Mouse (Mus musculus): ENCODE measurements at regions not wholly inside any gene's neighbourhood (a gene's known extent, or its start where the extent isn't known, plus 50 kb on each side); places are given as distances from the start of the nearest gene placed in this dataset.
A peak's percentile ranks its signal among the peaks of the same experiment; 100 is the strongest.
"Not testable (repeated sequence)": the region's sequence is repeated elsewhere in the genome, so short reads cannot be mapped to it uniquely, and the experiment has no call there.

DNA sequence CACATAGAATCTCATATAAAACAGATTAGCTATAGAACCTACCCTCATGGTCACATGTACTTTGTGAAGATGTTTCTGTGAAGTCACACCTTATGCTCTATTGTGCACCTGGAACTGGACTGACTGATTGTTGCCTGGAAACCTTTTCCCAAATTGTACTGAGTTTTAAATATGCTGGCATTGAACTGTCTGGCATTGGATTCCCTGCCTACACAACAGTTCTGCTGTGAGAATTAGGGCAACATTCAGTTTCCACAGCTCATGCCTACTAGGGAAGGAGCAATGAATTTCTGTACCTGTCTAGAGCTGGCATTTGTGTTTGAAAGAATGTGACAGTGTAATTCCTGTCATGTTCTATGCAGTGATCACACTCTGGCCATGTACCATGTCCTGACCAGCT, 60.4 kb upstream of the Poc5 start:
- DNase-seq (ENCODE audit: low read depth), result no peak

DNA sequence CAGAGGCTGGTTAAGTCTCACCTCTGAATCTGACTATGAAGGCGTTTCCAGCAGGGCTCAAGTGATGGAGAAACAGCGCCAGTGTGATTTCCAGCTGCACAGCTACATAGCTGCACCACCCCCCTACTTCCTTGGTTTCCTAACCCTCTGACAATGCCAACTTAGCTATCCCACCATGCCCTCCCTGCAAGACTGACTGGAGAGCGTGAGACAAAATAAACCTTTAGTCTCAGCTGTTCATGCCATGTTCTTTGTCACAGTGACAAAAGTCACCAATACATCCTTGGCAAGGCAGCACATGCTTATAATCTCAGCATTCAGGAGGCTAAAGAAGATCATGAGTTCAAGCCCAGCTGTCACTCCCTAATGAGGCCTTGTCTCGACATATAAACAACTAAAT, 63.5 kb upstream of the Poc5 start:
- no peak for DNase-seq (ENCODE audit: low read depth)

DNA sequence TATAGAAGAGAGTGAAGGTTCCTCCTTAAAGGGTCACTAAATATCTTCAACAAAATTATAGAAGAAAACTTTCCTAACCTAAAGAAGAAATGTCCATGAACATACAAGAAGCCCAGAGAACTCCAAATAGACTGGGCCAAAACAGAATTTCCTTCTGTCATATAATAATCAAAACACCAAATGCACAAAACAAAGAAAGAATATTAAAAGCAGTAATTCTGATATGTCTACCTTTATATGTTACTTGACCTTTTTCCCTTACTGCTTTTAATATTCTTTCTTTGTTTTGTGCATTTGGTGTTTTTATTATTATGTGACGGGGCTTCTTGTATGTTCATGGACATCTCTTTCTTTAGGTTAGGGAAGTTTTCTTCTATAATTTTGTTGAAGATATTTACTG, 70.9 kb upstream of the Poc5 start:
- DNase-seq (ENCODE audit: low read depth), result not testable (repeated sequence)

DNA sequence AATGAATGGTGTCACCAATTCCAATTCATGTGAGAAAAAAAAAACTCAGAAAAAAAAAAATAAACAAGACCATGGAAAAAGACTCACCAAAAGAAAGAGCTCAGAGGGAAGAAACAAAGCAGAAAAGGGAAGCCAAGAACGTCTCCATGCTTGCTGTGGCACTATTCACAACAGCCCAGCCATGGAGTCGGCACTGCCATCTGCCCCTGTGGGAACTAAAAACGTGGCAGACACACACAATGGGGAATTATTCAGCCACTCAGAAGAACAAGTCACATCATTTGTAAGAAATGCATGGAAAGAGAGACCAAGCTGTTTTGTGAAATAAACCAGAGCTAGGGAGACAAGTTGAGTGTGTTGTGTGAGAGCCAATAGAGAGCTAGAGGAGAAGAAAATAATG, 74.9 kb upstream of the Poc5 start:
- no peak for DNase-seq (ENCODE audit: low read depth)

DNA sequence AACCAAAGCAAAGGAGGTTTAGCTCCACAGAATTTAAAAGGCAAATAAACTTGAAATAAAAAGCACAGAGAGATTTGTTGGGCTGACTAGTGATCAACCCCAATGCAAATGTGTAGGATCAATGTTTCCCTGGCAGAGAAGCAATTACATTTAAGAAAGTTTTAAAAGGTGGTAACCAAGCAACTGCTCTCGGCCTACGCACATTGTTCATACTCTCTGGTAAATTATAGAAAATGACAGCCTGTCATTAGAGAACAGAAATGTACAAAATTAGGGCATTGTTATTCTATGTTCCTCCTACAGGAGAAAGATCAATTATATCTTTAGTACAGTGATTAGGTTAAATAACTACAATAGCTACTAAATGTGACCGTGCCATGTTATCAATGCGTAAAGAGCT, 85.6 kb upstream of the Poc5 start:
- no peak for DNase-seq (ENCODE audit: low read depth)

DNA sequence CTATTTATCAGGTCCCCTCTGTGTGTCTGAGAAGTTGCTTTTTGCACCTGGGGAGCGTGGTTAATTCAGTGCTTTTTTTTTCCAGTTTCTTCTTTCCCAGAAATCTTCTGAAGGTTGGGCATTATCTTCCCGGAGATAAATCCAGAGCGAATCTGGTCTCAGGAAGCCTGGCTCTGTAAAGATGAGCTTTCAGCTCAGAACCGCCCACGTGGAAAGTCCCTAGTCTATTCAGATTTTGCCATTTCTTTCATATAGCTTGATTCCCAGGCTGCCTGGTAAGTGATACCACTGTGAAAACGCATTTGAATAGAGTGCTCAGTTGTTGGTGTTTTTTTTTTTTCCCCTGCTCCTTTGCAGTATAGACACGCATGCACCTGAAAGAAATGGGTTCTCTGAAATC, 100.3 kb upstream of the Poc5 start:
- DNase-seq (ENCODE audit: low read depth), result no peak

DNA sequence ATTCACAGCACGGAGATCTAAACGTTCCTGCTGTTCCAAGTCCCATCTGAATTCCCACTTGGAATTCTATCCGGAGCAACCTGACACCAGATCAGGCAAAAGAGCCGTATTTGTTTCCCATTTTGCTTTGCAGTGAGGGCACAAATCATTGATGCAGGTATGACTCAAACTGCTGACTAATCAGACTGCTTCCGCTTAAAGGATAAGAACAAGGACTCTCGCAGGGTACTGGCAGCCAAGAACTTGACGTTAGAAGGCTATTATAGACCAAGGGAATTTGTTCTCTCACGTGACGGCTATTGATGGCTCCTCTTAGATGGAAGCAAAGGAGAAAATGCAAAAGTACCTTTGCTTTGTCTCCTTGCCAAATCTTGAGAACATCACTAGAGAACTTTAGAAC, 118.1 kb upstream of the Poc5 start:
- DNase-seq (ENCODE audit: low read depth), result peak; percentile 1

DNA sequence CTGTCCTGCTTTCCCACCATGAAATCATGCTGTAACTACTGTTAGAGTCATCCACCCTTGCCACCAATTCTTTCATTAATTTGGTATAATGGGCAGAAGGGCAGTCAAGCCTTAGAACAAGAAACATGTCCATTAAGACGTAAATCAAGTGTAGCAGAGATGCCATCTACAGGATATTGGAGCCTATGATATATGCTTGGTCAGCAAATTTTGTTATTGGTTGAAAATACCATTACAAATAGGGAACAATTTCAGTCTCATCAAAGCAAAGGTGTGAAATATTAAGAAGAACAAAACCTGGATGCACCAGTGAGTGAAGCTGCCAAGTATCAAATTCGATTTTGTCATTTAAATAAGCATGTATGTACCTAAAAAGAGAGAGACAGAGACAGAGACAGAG, 123.6 kb upstream of the Sv2c start:
- no peak for DNase-seq (ENCODE audit: low read depth)

DNA sequence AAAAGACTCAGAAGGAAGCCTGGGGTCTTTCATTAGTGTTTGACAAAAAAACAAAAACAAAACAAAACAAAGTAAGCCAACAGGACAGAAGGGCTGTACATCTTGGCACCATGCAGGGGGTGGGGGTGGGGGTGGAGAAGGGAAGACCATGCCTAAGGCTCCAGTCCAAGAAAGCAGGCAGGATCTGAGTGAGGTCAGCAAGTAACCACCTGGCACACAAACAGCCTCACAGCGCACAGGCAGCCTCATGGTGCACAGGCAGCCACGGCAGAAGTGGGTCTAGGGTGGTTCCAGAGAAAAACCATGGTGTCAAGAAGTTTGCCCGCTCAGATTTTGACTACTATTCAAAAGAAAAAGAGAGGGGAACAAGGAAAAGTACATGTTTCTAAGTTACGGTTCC, 122.0 kb upstream of the Sv2c start:
- no peak for DNase-seq (ENCODE audit: low read depth)

DNA sequence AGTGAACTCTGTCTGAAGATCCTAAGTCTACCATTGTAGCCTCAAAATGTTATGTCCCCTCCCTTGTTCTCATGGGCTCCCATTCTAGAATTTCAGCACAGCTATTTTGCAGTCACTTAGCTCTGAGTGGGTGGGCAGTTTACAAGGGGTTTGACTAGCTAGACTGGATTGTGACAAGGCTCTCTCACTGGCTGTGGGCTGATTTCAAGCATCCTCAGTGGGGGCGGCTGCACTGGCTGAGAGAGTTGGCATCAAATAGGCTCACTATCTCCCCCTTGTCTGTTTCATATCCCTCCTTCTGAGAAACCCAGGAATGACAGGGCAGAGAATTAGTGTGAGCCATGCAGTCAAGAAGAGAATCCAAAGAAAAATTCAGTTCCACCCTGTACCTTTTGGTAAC, 88.4 kb upstream of the Sv2c start:
- no peak for DNase-seq (ENCODE audit: low read depth)

DNA sequence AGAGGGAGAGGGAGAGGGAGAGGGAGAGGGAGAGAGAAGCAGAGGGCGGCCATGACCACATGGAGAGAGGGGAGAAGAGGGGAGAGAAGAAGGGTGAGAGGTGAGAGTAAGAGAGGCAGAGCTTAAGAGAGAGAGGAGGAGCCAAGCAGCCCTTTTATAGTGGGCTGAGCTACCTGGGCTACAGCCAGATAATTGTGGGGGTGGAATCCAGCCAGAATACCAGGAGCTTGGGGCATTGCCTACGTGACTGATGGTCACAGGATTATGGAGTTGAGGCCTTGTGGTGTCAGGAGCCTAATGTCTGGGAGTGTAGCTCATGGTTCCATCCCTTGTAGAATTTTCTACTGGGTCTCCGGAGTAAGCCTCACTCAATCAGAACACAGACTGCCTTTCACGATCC, 83.1 kb upstream of the Sv2c start:
- DNase-seq (ENCODE audit: low read depth), result no peak

DNA sequence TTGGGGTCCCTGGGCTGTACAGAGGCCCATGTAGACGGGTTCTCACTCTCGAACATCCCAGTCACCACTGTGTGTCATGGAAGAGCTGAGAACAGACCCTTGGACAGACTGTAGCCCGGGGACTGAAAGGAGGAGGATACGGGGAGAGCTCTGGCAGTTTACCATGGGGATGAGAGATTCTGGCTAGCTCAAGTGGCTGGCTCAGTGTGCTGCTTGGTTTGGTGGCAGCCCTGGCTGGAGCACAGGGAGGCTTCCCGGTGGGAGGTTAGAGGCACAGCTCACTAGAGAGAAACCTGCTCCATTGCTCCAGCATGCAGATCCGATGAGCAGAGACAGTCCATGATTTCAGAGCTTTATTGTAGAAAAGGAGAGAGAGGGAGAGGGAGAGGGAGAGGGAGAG, 82.7 kb upstream of the Sv2c start:
- DNase-seq (ENCODE audit: low read depth), result no peak

DNA sequence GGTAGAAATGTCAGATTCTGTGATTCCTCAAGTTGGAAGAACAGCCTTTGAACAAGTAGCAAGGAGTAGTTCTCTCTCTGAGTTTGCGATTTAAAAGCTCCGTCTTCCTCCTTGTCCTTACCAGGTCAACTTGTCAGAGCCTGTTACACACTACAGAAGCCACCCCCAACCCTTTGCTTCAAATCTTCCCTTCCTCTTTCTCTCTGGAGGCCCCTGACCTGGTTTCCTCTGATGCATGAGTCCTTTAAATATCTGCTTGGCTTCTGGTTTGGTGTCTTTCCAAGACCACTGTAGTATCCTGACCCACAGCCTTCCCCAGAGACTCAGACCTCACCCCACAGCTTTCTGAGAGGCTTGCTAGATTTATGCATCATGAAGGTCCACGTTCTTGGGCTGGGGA, 73.7 kb upstream of the Sv2c start:
- no peak for DNase-seq (ENCODE audit: low read depth)

DNA sequence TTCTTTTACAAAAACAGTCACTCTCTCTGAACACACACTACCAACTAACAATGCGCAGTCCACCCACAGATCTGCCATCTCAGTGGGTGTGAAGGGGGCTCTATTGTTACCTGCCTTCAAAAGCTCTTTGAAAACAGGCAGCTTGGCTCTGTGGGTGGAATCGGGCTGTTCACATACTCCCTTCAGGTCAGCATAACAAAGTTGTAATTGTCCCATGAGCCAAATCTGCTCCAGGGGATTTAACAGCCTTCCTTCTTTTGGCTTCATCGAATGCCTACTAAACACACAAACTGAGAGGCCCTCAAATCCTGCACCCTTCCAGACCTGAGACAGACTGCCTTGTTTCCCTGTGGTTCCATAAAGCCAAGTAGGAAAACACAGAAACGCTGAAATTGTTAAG, 56.2 kb upstream of the Sv2c start:
- no peak for DNase-seq (ENCODE audit: low read depth)

Data from NIH3T3 (cell line).